Mouse (Mus musculus) lung, postnatal 4 days (tissue): Measurements from ENCODE around the gene Actl11.

Source experiments
- DNase-seq, 2 experiments: peaks; one replicate each; pipeline ENCODE4 v3.0.0; 2021

Gene Actl11

DNA sequence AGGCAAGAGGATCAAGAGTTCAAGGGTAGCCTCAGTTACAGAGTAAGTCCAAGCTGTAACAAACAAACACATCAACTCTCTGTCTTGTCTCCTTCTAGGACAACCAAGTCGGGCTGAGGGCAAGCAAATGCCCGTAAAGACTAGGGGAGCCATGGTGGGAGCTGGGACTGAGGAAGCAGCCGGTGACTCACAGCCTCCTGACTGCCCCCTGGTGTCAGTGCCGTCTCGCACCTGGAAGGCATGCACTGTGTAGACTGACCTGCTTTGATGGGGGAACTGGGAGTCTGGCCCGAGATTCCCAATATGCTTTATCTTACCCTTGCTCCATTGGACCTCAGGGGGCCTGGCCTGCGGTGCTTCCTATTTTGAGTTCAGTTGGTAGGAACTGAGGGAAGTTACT is 5.2 kb upstream of the Actl11 start:
- DNase-seq, result peak in 1 of 2 experiments; percentile 65

DNA sequence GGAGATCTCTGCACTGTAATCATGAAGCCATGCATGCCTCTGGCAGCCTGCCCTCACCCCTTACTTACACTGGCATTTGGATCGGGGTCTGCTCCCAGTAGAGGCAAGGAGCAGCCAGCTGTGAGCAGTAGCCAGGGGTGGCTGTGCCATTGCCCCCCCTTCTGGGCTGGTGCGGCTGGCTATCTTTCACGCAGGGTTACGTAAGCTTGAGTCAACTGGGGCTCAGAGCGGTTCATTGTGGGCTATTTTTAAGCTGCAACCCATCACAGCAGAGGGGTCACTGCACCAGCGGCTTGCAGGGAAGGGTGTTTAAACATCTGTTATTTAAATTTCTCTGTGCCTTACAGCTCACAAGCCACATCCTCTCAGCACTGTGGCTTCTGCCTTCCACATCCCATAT is 4.3 kb upstream of the Actl11 start:
- DNase-seq, result peak; percentile 25 to 77

DNA sequence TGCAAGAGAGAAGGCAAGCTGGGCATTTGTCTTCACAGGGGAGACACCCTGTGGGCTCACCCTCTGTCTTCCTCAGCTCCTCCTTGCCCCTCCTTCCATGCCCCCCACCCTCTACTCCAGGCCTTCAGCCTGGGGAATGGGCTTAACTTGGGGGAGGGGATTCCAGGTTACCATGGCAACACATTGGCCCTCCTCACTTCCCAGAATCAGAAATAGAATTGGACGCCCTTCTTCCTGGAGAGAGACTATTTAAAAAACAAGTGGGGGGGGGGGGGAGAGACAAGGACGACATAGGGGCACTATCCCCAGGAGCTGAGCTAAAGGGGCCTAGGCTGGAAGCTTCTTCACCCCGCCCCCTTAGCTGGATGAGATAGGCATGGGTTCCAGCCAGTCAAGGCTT is 3.0 kb upstream of the Actl11 start:
- no peak for DNase-seq

DNA sequence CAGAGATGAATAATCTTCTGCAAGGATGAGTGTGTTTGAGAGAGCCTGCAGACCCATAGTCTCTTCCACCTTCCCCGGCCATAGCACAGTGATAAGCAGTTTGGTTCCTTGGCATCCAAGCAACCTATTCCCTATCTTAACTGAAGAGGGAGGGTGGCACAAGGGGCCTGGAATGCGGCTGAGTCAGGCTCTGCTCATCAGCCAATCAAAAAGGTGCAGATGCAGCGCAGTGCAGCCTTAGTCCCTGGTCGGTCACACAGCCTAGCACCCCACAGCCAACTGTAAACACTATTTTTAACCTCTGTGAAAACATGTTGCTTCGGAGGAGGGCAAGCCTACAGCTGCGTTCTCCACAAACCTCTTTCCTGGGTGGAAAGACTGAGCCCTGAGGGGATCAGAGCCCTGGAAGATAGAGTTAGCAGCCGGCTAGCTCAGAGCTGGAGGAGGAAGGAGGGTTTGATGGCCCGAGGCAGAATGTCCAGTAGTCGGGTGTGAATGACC is 1.3 kb upstream of the Actl11 start:
- DNase-seq, result no peak

DNA sequence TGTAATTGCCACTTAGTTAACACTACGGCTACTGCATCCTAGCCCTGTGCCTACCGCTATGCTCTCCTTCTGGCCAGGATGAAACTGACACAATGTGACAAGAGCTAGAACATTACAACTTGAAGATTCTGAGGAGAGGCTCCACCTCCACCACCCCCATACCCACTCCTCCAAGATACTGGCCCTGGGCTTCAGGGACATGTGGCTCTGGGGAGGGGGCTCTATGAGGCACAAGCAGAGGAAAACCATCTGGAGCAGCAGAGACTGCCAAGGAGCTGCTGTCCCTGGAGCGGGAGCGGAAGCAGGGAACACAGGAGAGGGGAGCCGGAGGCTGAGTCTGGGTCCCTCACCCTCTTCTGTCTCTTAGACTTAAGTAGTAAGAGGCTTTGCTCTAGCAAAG is 520 bp upstream of the Actl11 start:
- peak in 1 of 2 experiments; percentile 53 for DNase-seq

DNA sequence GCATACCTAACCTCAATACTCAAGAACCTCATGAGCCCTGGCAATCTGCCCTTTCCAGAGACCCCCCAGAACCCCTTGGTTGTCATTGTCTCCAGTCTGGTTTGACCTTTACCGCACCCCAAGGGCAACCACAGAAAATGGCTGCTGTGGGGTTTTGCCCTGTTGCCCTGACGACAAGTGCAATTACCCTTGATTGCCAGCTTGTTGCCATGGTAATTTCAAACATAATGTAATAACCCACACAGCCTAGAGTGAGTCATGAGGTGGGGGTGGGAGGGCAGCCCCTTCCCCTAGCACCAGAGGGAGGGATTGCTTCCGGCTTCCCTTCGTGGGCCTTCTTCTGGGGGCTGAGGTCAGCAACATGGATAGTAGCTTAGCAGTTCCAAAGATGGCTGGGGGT is 4.0 kb downstream of the Actl11 start:
- no peak for DNase-seq

DNA sequence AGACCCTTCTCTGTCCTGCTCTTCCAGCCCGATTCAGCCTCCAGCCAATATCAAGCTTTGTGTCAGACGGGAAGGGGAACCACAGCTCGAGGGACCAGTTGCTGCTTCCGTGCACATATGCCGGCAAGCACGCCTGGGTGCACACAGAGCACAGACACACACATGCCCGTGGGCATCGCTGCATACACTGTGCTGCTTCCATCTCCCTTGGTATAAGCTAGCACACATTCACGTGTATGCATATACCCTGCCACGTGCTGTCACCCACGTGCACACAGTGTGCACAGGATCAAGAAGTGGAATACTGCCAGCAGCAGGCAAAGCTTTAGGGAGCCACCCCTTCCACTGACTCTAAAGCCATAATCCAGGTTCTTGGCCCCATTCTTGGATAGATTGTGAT is 5.9 kb downstream of the Actl11 start:
- DNase-seq, result no peak

DNA sequence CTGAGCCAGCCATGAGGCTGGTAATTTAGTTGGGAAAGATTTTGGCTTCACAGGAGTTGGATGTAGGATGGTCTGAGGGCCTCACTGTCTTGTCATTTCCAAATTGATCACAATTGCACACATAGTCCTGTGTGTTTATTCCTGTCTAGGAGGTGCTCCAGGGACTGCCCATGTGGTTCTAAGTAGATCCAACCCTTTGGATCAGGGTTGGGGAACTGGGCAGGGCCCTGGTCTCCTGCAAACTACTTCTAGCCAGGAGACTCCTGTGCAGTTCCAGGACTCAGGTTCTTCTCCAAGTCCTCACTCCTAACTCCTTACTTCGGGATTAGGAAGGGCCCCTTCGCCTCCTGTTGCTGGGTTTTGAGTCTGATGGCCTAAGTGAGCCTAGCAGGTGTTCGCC is 7.1 kb downstream of the Actl11 start, which contains the start of gene Camkv:
Gene Camkv, plus strand, starts transcription at position 301 of the 400 bp plus-strand sequence.
- no peak for DNase-seq

DNA sequence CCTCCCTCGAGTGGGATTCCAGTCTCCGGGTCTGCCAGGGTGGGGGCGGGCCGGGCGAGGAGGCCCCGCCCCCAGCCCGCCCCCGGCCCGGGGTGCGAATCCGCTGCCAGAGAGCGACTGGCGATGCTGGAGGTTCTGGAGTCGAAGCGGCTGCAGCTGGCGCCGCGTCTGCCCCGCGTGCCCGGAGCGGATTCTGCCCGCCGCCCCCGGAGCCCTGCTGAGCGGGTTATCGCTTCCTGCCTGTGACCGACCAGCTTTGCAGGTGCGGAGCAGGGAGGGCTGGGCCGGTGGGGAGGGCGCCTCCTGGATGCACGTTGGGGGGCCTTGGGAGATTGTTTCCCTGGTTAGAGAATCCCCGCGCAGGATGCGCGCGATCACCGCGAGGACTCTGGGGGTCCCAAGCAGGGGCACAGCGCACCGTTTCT is 7.5 kb downstream of the Actl11 start:
- DNase-seq, result peak in 1 of 2 experiments; percentile 43

DNA sequence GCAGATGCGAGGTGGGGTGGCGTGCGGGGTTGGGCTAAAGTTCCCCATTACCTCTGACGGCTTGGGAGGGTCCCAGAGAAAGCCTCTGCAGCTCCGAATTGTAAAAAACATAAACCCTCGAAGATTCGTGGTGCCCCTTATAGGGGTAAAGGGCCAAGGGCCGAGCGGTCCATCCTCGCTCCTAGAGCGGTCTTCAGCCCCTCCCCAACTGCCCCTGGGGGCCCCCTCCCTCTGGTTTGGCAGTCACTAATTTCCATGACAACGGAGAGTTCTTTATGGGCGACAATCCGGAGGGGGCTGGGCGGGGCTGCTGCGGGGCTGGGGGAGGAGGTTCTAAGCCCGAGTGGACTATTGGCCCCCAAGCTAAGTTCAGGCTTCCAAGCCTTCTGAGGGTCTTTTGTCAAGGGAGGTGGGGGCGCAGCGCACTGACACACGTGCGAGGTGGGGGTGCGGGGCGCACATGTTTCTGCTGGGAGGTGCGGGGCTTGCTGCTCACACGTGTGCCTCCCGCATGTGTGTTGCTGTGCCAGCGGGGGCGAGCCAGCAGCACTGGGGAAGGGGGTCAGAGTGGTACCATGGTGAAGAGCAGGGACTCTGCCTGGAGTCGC is 8.1 kb downstream of the Actl11 start:
- no peak for DNase-seq

DNA sequence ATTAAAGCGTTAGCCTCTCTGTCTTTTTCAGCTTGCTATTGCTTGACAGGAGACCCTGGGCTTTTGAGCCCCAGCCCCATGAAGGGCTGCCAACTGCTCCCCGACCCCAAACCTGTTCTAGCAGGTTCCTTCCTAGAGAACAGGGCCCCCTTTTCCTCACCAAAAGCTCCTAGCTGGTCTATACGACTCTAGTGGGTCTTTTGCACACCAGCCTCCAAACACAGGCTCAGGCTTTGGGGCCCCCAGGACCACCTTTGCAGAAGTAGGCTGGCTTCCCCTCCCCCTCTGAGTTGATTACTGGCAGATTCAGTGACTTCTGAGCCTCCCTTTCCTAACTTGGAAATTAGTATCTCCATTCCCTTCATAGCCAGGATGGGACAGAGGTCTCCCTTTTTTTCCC is 8.6 kb downstream of the Actl11 start:
- no peak for DNase-seq

DNA sequence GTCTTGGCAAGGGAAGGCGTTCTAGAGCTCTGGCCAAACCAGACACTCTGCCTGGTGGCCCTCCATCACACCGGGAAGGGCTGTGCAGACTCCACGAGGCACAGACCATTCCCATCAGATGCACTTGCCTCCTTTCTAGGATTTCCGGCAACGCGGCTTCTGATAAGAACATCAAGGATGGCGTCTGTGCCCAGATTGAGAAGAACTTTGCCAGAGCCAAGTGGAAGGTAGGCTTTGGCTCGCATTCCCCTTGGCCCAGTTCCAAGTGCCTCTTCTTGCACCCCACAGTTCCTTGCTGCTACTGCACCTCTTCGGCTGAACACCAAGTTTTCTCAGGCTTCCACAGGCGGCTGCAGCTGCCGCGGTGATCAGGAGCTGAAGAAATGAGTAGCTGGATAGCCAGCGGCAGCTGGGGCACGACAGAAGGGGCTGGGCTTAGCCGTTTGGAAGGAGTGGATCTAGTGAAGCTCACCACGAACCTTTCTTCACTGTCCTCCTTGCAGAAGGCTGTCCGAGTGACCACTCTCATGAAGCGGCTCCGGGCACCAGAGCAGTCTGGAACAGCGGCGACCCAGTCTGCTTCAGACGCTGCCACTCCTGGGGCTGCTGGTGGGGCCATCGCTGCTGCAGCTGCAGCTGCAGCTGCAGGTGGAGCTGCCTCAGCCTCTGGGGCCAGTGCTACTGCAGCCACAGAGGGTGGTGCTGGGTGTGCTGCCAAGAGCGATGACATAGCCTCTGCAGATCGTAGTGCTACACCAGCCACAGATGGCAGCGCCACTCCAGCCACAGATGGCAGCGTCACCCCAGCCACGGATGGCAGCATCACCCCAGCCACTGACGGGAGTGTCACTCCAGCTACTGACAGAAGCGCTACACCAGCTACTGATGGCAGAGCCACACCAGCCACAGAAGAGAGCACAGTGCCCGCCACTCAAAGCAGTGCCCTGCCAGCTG is 19.2 kb downstream of the Actl11 start:
- no peak for DNase-seq

DNA sequence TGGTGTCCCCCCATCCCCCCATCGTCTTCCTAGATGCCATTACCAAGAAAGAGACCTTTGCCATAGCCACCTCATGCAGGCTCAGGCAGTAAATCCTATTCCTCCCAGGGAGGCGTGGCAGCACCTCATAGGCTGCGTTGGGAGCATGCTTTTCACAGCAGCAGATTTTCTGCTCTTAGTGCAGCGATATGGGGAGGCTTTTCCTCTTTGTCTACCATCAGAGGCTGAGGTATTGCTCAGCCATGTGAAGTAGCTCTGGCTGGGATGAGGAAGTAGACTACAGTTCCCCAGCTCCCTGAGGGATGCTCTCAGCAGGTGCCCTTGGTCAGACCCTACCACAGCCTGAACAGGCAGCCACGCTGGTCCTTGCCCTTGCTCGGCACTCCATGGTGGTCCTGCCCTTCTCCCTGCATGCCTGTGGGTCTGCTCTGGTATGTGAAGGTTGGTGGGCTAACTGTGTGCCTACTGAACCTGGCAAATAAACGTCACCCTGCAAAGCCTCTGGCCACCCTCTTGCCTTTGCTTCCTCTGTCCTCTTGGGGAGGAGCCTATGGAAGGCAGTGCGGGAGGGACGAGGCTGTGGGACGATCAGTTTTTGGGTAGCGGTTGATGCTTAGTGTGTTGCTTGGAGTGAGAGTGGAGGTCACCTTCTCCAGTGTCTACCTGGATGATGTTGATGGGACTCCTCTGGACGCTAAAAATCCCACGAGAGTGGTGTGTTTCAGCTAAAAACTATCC is 21.1 kb downstream of the Actl11 start:
- no peak for DNase-seq

DNA sequence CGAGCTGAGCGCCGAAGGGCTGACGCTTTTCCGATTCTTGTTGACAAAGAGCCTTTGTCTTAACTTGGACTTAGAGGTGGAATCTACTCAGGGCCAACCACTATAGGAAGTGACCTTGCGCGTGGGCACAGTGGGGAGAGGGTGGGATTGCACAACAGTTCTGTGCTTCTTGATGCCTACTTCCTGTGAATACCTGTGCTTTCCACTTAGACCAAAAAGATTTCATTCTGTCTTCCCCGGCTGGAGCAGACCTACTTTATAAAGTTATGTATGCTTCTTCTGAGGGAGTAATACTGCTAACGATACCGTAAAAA is 21.6 kb downstream of the Actl11 start, which contains the start of gene Traip:
Gene Traip, plus strand, starts transcription at position 215 of the 314 bp plus-strand sequence.
- DNase-seq, result no peak

DNA sequence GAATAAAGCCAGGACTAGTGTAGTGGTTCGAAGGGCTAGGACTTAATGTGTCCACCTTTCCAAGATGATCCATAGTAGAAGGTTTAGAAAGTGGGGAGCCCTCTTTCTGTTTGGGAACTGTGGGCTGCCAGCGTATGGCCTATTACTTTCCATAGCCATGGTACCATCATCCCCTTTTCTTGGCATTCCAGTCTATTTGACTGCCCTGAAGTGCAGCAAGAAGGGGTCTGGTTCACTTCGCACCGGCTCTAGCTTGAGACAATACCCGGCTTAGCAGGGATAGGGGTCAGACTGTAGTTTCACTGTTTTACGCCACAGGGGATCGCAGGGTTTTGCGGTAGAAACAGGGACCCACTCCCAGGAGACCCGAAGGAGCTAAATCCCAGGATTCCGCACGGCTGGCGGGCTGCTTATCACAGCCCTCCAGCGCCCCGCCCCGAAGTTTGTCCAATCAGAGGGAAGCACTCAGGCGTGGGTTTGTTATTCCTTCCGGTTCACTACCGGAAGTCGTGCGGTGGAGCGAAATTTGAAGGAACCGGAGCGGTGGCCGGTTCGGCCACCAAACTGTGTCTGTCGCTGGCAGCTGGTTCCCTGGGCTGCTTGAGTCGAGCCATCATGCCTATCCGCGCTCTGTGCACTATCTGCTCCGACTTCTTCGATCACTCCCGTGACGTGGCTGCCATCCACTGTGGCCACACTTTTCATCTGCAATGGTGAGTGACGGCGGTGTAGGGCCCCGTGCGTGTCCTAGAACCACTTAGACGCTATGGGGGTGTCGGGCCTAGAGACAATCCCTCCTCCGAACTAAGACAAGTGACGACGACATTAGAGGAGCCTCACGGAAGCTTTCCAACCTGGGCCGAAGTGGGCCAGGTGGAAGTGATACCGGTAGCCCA is 22.4 kb downstream of the Actl11 start:
- peak; percentile 94 for DNase-seq

DNA sequence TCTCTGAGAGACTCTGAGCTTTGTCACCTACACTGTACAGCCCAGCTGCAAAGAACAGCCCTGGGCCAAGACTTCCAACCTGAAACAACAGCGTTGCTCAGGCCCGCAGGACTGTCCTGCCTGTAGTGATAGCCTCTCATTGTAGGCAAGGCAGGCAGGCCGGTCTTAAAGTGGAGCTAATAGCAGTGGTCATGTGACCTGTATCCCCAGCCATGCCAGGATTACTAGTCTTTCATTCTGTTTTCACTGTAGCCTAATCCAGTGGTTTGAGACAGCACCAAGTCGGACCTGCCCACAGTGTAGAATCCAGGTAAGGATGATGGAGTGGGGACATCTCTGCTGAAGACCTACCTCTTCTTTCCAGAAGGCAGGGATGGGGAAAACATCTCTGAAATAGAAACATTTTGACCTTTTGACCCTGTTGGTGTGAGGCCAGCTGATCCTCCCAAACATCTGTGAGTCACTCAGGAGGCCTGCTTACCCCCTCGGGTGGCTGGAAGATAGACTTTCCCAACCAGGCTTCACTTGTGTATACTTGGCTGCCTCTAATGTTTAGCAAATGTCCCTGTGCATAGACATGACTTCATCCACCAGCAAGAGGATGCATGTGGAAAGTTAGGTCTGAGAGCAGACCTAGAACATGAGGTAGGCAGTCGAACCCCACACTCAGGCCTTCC is 27.5 kb downstream of the Actl11 start:
- peak in 1 of 2 experiments; percentile 44 for DNase-seq

DNA sequence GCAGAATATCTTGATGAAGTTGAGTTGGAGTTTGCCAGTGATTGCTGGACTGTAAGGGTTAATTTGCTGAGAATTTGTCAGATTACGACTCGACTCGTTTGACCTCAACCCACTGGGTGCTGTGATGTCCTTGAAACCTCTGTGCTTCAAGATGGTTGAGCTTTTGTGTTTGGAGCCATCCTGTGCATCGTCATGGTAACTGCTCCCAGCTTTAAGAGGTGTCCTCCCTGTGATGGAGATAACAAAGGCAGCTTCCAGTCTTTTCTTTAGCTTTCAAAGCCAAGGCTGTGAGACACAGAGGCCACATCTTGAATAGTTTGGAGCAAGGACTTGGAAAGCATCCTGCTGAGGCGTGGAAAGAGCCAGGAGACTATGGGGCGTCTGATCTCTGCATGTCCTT is 28.9 kb downstream of the Actl11 start:
- no peak for DNase-seq

DNA sequence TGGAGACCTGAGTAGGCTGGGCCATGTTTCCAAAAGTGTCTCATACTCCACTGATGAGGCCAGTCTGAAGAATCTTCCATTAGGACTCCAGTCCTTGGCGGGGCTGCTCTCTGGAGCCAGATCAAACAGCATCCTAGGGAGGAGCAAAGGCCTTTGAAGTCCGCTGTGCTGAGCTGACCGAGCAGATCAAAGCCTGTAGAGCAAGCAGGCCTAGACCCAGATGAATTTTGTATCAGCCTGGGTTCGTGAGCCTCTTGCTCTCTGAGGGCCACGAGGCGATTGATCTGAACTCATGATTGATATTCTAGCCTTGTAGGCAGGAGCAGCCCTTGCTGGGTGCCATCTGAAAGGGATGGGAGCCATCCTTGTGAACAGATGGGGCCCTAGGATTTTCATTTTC is 31.6 kb downstream of the Actl11 start:
- peak in 1 of 2 experiments; percentile 51 for DNase-seq

DNA sequence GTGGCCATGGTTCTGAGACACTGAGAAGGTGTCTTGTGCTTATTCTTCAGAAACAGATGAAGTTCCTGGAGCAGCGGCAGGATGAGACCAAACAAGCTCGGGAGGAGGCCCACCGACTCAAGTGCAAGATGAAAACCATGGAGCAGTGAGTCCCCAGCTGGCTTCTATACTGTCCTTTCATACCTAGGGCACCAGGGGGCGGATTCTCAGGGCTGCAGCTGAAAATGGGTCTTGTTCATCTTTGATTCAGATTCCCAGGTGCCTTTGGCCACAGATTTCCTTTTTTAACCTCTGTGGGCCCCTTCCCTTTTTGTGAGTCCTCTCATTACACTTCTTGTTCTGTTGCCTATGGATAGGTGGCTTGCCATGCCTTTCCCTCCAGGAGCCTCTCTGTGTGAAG is 32.7 kb downstream of the Actl11 start:
- DNase-seq, result no peak

DNA sequence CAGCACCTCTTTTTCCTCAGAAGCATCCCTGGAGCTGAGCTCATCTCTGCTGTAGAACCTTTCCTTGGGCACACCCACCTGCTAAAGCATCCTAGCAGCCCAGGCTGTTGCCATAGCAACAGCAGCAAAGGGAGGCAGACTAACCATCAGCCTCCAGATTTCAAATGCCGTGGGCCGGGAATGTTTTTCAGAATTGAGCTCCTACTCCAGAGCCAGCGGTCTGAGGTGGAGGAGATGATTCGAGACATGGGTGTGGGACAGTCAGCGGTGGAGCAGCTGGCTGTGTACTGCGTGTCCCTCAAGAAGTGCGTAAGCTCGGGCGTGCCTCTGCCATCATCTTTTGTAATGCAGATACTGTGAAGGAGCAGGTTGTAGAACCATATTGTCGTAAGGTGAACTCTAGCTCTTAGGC is 33.1 kb downstream of the Actl11 start:
- DNase-seq, result no peak

DNA sequence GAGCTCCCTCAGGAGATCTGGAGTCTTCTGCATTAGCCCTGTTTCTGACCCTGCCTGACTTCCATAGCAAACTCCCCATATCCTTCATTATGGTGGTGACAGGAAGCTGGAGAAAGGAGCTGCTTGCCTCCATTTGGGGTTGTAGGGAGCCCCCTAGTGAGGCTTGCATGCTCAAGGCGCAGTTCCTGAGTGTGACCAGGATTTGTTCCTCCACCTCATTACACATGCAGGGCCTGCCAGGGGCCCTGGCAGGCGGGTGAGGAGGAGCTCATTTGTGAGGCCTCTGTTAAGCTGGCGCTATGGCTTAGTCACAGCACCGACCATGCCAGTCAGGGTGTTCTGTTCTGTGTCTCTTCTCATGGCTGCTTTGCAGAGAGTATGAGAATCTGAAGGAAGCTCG is 33.6 kb downstream of the Actl11 start:
- DNase-seq, result peak; percentile 45 to 67

DNA sequence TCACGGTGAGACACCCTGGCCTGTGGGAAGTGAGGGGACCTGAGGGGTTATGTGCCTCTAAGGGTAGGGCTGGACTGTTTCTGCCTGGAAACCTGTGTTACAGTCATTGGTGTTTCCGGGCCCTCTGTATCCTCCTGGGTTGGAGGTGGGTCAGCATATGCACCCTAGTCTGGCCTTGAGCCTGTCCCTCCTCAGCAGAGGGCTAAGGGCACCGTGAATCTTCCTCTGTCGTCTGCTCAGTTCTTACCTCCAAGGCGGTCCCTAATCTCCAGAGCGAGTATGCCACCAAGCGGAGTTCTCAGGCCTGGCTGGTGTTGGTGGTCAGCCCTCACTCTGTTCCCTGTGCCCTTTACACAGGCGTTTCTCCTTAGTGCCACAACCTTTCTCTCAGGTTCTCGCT is 34.6 kb downstream of the Actl11 start:
- no peak for DNase-seq
